Mouse (Mus musculus) liver, embryonic 12.5 days (tissue): ENCODE data around the gene Rxra. TPM values are rescaled to one million over a fixed set of nuclear protein-coding genes. Genes with fewer than 3 reads are reported as not detected.

Source experiments
- ATAC-seq: fragments of 200-750 bp; cut with Nextera tagmentation; 2 replicates; pipeline ENCODE4 v1.8.0; 2017; ENCODE audit warnings: moderate number of reproducible peaks, mild to moderate bottlenecking, moderate library complexity
- H3K27ac ChIP-seq: fragments of 300-500 bp; sonication (generic); 2 replicates; pipeline ENCODE4 v1.5.1; 2016; ENCODE audit warnings: mild to moderate bottlenecking
- H3K27me3 ChIP-seq: fragments of 300-500 bp; sonication (generic); replicated peaks from 2 replicates; pipeline ENCODE4 v1.6.1; 2016; ENCODE audit warnings: mild to moderate bottlenecking, moderate library complexity
- H3K36me3 ChIP-seq: fragments of 300-500 bp; sonication (generic); 2 replicates; pipeline ENCODE4 v1.6.1; 2016; ENCODE audit warnings: mild to moderate bottlenecking, moderate library complexity
- H3K4me1 ChIP-seq: fragments of 300-500 bp; sonication (generic); 2 replicates; pipeline ENCODE4 v1.6.1; 2016
- H3K4me2 ChIP-seq: fragments of 300-500 bp; sonication (generic); 2 replicates; pipeline ENCODE4 v1.6.1; 2016; ENCODE audit warnings: mild to moderate bottlenecking, moderate library complexity
- H3K4me3 ChIP-seq: fragments of 300-500 bp; sonication (generic); 2 replicates; pipeline ENCODE4 v1.5.1; 2016; ENCODE audit warnings: mild to moderate bottlenecking, moderate library complexity
- H3K9ac ChIP-seq: fragments of 300-500 bp; sonication (generic); 2 replicates; pipeline ENCODE4 v1.6.1; 2016; ENCODE audit warnings: mild to moderate bottlenecking, moderate library complexity
- H3K9me3 ChIP-seq: fragments of 300-500 bp; sonication (generic); replicated peaks from 2 replicates; pipeline ENCODE4 v1.6.1; 2016; ENCODE audit warnings: mild to moderate bottlenecking, moderate library complexity
- WGBS: fragments of 180-500 bp; shearing (Covaris S2); methylation state at CpG from one replicate; pipeline ENCODE4 v1.1.7; 2016; ENCODE audit not compliant: insufficient replicate concordance; 5-methylcytosine and 5-hydroxymethylcytosine counted together
- polyA plus RNA-seq: library from polyadenylated mRNA; unstranded; fragments of >200 nt; fragmentation: Nextera tagmentation; extraction: Ambion mirVana; gene quantifications from 2 replicates; pipeline ENCODE4 v1.2.1, GENCODE M21; 2016

Gene Rxra
- polyA plus RNA-seq, 1 experiment from 2014 or later: 4.2 TPM

DNA sequence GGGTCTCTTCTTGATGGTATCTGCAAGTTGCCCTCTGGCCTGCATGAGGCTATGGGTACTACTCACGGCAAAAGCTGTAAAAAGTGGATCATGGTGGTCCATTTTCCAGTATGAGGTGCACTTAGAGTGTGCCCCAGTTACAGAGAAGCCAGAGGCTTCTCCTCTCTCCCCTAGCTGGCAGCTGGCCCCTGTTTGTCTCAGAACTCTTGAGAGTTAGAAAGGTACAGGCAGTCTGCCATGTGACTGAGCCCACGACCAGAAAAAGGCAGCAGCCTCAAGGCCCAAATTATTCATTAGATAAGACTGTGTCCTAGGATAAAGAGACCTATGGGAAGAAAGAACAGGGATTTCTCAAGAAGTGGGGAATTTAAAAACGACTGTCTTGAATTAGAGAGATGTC is 30.8 kb upstream of the Rxra start:
- Histone ChIP-seq H3K4me2 (no peak overlapping the region), H3K9ac (no peak overlapping the region), H3K27me3 (peaks cover 8% of the 10 kb centered on the region; the same call in 1 of the 2 replicates), H3K36me3 (no peaks in the 10 kb centered on the region), H3K4me1 (peaks cover 9% of the 10 kb centered on the region), H3K27ac (no peak overlapping the region), H3K9me3 (no peaks in the 10 kb centered on the region), H3K4me3 (no peak overlapping the region)
- ATAC-seq: no peak
- 35% methylated on average over 3 of the region's 3 CpGs for WGBS

DNA sequence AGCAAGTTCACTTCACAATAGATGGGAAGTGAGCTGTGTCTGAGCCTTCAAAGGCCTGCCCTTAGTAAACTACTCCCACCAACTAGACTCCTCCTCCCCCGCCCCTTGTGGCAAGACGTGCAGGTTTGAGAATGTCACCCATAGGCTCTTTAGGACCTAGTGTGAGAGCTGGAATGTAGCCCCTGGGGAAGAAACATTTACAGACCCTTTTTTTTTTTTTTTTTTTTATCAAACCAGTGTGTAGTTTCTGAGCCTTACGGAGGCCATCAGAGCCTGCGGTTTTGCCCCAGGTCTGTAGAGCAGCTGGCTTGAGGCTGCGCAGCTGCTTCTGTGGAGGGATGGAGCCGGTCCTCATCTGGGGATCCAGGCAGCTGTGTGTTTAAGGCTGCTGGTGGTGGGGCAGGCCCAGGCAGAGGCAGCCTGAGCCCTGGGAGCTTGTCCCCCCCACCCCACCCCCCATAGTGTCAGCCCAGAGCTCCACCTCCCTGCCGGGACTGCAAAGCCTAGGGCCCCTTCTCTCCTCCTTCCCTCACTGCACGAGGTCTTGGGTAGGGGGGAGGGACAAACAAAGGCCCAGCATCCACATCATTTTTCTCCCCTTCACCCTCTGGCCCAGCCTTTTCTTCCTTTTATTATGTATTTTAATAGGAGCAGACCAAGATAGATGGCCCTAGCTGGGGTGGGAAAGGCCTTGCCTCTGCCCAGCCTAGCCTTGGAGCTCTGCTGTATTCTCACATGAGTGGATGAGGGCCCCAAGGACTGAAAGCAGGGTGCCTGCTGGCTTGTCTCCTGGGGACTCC is 26.2 kb upstream of the Rxra start:
- Histone ChIP-seq H3K27ac (no peak overlapping the region), H3K36me3 (no peaks in the 10 kb centered on the region), H3K27me3 (peaks cover 15% of the 10 kb centered on the region), H3K4me2 (no peak overlapping the region), H3K9ac (no peak overlapping the region), H3K4me1 (peaks cover 21% of the 10 kb centered on the region), H3K4me3 (no peak overlapping the region), H3K9me3 (no peaks in the 10 kb centered on the region)
- ATAC-seq: no peak
- 42% methylated on average over 8 of the region's 8 CpGs for WGBS

DNA sequence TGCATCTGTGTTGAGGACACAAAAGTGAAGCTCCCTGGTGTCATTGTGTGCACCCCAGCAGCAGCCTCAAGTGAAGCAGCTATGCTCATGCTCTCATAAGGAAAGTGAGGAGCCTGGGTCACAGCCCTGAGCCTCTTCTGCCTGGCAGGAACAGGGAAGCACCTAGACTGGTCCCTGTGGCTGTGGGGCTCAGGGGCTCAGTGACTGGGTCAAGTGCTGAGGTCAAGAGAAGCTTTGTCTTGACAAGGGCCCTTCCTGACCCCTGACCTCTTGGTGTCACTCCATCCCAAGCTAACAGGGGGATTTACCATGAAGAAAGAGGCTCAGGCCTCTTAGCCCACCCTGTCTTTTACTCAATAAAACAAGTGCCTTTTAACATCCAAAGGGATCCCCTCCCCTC is 25.2 kb upstream of the Rxra start:
- no peak overlapping the region for H3K9ac ChIP-seq
- ATAC-seq: no peak

DNA sequence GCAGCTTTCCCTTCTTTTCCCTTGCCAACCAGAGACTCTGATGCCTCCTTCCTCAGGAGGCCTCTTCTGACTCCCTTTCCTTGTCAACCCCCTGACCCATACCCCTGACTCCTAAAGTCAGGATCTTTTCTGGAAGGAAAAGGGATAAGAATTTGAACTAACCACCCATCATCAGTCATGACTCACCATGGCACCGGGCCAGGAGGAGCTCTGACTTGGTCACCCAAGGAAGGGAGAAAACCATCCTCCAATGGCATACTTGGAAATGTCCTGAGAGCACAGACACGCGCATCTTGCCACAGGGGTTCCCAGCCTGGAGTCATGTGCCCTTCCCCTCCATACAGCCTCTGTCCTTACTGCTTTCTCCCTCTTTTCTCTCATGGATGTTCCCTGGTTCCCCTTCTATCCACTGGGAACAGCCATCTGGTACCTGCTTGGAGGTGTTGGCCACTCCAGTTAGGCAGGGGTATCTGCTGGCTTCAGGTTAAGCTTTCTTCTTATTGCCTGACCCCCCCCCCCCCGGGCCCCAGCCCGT is 22.7 kb upstream of the Rxra start:
- Histone ChIP-seq H3K9me3 (no peaks in the 10 kb centered on the region), H3K4me3 (no peak overlapping the region), H3K4me2 (no peak overlapping the region), H3K9ac (no peak overlapping the region), H3K4me1 (peaks cover 25% of the 10 kb centered on the region), H3K36me3 (no peaks in the 10 kb centered on the region), H3K27ac (no peak overlapping the region), H3K27me3 (peaks cover 15% of the 10 kb centered on the region)
- WGBS: 59% methylated on average over 5 of the region's 5 CpGs
- ATAC-seq: no peak

More for the DNA sequence above, 25.2 kb upstream of the Rxra start:
- no peak overlapping the region for H3K4me3 ChIP-seq
- peaks cover 15% of the 10 kb centered on the region for H3K27me3 ChIP-seq
- no peaks in the 10 kb centered on the region for H3K9me3 ChIP-seq
- no peak overlapping the region for H3K27ac ChIP-seq
- no peak overlapping the region for H3K4me2 ChIP-seq
- H3K36me3 ChIP-seq: no peaks in the 10 kb centered on the region
- H3K4me1 ChIP-seq: peaks cover 25% of the 10 kb centered on the region

DNA sequence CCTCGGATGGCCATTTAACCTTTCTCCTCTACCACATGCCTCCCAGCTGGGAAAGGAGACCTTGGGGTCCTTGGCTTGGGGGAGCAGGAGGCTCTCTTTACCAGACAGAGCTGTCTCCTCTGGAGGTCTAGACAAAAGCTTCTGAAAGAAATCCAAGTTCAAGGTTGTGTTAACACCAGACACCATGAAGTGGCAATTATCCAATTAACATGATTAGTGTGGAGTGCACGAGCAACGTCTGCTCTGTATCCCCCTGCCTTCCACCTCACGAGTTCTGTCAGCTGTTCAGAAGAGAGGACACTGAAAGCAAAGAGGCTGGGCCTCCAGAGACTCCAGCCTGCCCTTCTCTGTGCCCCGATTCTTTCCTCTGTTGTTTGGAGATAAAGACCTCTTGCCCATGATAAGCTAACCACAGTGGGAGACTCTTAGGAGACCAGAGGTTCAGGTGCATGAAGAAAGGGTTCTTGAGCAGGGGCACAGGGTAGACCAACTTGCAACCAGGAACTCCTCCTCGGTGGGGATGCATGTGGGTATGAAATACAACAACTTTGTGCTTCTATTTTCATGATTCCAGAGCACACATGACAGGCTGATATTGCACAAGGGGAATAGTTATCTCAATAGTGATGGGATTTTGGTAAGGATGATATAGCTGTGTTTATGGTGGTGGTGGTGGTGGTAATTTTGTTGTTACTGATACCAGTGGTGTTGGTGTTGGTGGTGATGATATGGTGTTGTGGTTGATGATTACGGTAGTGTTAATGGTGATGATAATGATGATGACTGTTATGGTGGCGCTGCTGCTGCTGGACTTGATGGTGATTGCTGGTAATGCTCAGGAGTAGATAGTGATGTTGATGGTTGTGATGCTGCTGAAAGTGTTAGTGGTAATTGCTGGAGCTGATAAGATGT is 21.7 kb upstream of the Rxra start:
- Histone ChIP-seq H3K27me3 (peaks cover 15% of the 10 kb centered on the region), H3K9me3 (no peaks in the 10 kb centered on the region), H3K4me2 (peak overlapping the region; percentile 23; the same call in 1 of the 2 replicates), H3K36me3 (no peaks in the 10 kb centered on the region), H3K9ac (no peak overlapping the region), H3K4me3 (no peak overlapping the region), H3K27ac (no peak overlapping the region), H3K4me1 (peaks cover 25% of the 10 kb centered on the region)
- 25% methylated on average over 8 of the region's 8 CpGs for WGBS
- ATAC-seq: peak; percentile 76

DNA sequence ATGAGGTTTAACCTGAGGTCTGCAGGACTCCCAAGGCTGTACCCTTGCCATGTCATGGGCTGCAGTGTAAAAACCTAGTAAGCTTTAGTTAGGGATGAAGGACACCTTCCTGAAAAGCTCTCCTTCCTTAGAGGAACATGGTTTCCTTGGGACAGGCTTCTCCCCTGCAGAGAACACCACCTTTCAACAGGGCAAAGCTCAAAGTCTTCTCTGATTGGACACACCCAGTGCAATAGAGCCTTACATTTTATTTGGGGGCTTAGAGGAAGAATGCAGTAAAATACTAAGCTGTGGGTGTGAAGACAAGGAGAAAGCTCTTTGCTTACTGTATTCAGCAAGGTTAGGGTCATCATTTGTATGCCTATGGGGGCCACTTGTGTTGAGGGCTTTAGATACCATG is 19.7 kb upstream of the Rxra start:
- H3K36me3 ChIP-seq: no peaks in the 10 kb centered on the region
- peaks cover 22% of the 10 kb centered on the region for H3K4me1 ChIP-seq
- peaks cover 15% of the 10 kb centered on the region for H3K27me3 ChIP-seq
- no peak overlapping the region for H3K4me3 ChIP-seq
- H3K9me3 ChIP-seq: no peaks in the 10 kb centered on the region
- H3K9ac ChIP-seq: no peak overlapping the region
- H3K27ac ChIP-seq: no peak overlapping the region
- no peak overlapping the region for H3K4me2 ChIP-seq
- no peak for ATAC-seq

DNA sequence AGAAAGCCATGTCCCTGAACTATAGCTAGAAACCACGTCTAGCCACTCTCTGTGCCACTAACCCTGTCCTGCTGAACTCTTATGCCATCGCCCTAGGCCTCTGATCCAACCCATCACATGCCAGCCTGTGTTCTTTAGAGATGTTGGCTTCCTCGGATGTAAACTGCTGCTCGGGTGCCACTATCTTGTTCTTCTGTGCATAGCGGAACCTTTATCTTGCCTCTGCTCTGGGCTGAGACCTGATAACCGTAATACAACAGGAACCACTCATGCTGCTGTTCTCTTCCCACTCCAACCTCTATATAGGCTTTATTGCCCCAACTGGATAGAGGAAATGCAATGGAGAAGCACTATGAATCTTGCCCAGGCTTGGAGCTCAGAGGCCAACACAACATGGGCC is 11.0 kb upstream of the Rxra start:
- Histone ChIP-seq H3K36me3 (no peaks in the 10 kb centered on the region), H3K9ac (no peak overlapping the region), H3K27ac (no peak overlapping the region), H3K4me3 (no peak overlapping the region), H3K9me3 (no peaks in the 10 kb centered on the region), H3K4me2 (no peak overlapping the region), H3K4me1 (peaks cover 20% of the 10 kb centered on the region), H3K27me3 (peaks cover 22% of the 10 kb centered on the region; the same call in 1 of the 2 replicates)
- WGBS: 31% methylated on average over 6 of the region's 6 CpGs
- peak; percentile 42; the same call in 1 of the 2 replicates for ATAC-seq

DNA sequence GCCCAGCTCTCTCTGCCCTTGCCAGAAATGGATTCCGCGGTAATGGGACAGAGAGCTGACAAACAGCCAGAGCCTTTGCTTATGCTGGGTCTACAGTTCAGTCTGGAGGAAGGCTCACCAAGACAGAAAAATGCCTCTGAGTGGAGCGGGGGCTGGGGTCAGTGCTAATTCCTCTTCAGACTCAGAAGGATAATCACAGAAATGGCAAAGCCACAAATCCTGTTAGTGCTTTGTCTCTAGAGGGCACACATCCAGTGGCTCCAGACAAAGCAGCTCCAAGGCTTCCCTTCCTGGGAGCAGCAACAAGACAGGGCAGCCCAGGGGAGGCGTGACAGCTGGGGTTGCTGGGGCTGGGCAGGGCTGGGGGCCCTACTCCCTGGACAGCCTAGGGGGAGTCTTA is 9.5 kb upstream of the Rxra start:
- Histone ChIP-seq H3K4me1 (peaks cover 27% of the 10 kb centered on the region), H3K4me2 (no peak overlapping the region), H3K27me3 (peaks cover 28% of the 10 kb centered on the region), H3K9me3 (no peaks in the 10 kb centered on the region), H3K36me3 (no peaks in the 10 kb centered on the region), H3K4me3 (no peak overlapping the region), H3K9ac (no peak overlapping the region), H3K27ac (no peak overlapping the region)
- no peak for ATAC-seq
- 70% methylated on average over 4 of the region's 4 CpGs for WGBS

DNA sequence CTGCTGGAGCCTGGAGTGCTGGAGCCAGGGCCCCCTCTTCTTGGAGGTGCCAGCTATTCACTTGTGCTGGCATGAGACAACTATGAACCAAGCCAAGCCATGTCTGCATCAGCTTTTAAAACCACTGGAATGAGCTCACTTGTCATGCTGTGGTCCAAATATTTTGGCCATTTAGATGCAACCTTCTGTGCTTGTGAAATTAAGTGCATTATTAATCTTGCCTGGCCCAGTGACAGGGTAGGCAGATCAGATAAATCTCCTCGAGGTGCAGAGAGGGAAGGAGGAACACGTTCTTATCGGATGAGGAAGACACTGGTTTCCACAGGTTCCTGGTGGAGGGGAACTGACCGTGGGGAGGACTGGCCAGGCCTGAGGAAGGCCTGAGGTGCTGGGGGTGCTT is 8.6 kb upstream of the Rxra start:
- Histone ChIP-seq H3K27me3 (peaks cover 29% of the 10 kb centered on the region), H3K4me2 (no peak overlapping the region), H3K9ac (no peak overlapping the region), H3K36me3 (no peaks in the 10 kb centered on the region), H3K4me3 (no peak overlapping the region), H3K9me3 (no peaks in the 10 kb centered on the region), H3K4me1 (peaks cover 31% of the 10 kb centered on the region), H3K27ac (no peak overlapping the region)
- no peak for ATAC-seq
- WGBS: 13% methylated on average over 4 of the region's 4 CpGs

DNA sequence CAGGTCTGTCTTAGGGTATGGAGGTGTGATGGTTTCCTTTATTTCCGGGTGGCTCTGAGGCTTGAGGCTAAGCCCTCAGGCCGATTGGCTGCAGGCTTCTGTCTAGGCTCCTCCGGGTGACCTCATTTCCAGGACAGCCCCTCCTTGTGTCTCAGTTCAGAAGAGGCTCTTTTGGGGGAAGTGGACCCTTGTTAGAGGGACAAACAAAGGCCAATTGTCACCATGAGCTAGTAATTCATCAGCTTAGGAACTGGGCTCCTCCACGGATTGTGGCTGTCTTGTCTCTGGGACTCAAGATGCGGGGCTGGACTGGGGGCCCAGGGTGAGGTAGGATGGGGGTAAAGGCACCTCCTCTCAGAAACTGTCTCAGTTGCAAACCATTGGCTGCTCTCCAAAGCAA is 5.5 kb upstream of the Rxra start:
- 50% methylated on average over 5 of the region's 5 CpGs for WGBS
- no peaks in the 10 kb centered on the region for H3K36me3 ChIP-seq
- H3K4me1 ChIP-seq: peaks cover 27% of the 10 kb centered on the region
- no peak for ATAC-seq
- peak overlapping the region; percentile 3; the same call in 1 of the 2 replicates for H3K9ac ChIP-seq
- H3K4me3 ChIP-seq: no peak overlapping the region
- H3K27ac ChIP-seq: no peak overlapping the region
- no peak overlapping the region for H3K4me2 ChIP-seq
- H3K9me3 ChIP-seq: no peaks in the 10 kb centered on the region
- H3K27me3 ChIP-seq: peaks cover 59% of the 10 kb centered on the region

DNA sequence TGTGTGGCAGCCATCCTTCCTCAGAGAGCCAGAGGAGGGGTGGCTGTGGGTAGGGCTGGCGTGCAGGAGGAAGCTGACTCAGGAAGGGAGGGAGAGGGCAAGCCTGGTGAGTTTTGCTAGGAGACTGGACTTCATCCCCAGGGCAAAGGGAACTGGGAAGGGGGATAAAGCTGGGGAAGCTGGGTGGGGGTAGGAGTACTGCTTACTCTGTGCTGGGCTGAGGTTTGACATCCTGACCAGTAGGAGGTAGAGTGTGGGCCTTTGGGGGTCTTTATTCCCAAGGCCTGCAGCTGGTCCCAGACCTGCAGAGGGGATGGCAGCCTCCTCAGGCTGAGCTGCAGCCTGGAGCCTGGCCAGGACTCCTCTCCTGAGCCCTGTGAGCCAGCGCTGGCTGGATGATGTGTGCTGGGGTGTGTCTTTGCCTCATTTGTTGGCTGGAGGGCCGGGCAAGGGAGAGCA is 4.6 kb upstream of the Rxra start:
- ATAC-seq: peak; percentile 30
- Histone ChIP-seq H3K36me3 (no peaks in the 10 kb centered on the region), H3K27ac (no peak overlapping the region), H3K4me1 (peaks cover 33% of the 10 kb centered on the region), H3K27me3 (peaks cover 60% of the 10 kb centered on the region), H3K9ac (no peak overlapping the region), H3K4me2 (no peak overlapping the region), H3K9me3 (no peaks in the 10 kb centered on the region), H3K4me3 (no peak overlapping the region)
- WGBS: 39% methylated on average over 3 of the region's 3 CpGs
